Mouse (Mus musculus) gastrocnemius, adult 8-10 months (tissue): ENCODE measurements at regions not wholly inside any gene's neighbourhood (a gene's known extent, or its start where the extent isn't known, plus 50 kb on each side); places are given as distances from the start of the nearest gene placed in this dataset.

Source experiments
- DNase-seq, 2 experiments: peaks; one replicate each; pipeline ENCODE4 v3.0.0; 2022; ENCODE audit warnings: low spot score in 2 of 2

DNA sequence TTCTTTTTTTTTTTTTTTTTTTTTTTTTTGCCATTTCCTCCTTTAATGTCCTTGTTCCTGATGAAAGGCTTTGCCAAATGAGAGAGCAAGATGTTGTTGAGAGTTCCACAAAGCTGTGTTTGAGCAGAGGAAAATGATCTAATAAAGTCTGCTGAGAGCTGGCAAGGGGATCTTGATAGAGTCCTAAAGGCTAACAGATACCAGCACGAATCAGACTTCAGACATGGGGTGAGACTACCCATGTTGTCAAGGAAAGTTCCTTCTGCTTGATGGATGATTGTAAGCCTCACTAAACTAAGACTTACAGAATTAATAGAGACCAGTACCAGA lies 665.2 kb upstream of the Fam92a start:
- DNase-seq, result no peak

DNA sequence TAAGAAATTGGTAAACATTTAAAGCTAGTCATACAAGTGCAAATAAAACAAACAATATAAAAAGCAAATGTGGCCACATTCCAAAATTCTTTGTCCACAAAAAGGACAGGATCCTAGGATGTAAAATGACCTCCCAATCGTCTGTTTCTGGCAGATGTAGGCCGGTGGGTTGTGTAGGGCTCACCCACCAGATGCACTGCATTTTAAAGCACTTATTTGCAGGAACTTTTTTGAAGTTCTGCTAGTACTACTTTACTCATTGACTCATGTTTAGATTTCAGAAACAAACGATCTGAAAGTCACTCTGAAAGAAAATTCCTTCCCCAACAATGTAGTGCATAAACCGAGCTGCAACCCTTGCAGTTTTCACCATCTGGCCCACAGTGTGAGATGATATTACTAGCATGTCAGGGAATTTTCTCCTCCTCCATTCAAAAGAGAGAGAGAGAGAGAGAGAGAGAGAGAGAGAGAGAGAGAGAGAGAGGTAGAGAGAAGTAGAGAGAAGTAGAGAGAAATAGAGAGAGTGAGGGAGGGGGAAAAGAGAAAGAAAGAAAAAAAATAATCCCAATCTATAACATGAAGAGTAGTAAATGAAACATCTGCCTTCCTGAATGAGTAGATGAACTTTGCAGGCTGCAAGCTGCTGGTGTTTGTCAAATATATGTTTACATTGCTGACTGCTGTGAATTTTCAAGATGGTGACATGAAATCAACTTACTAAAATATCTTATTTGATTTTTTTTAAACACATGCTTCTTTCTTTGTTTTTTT lies 664.7 kb upstream of the Fam92a start:
- no peak for DNase-seq

DNA sequence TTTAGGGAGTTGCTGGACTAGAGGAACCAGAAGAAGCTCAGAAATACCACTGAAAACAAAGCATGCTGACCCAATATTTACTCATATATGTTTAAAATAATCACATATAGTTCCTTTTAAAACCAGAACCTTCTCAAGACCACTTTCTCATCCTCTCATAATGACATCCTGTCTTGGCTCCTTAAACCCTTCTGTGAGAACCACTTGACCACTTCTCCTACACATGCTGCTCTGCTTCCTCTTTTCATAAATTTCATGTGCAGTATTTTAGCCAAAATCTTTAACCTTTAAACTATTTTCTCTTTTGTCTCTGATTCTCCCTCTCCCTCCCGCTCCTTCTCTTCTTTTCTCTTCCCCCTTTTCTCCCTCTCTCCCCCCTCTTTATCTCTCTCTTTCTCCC lies 654.6 kb upstream of the Fam92a start:
- no peak for DNase-seq

DNA sequence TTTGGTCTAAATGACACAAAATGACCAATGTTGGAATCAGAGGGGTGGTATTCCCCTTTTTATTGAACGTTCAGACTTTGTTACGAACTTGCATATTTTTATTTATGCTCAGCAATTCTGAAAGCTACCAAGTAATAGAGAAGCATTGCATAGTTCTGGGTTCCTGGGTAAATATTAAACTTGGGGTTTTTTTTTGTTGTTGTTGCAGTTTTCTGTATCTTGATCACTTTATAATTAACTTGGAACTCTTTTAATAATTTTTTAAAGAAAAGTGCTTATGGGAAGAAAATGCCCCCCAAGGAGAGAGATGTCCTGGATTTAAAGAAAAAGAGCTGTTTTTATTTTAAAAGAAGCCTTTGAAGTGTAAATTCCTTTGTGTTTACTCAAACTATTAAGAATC lies 642.4 kb upstream of the Fam92a start:
- DNase-seq, result no peak

DNA sequence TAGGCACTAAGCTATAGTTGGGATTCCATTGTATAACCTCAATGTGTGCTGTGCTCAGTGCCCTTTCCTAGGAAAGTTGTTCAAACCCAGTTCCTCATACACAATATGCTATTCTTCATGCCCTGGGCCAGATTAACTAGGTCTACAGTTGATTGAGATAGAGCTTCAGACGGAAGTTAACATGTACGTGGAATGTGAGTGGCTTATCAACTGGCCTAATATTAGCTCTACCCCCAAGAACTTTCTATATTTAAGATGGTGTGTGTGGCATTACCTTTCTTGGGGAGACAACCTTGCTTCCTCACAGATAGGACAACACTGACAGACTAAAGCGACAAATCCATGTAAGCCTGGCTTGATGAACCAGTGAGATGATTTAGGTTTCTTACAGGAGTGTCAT lies 629.4 kb upstream of the Fam92a start:
- no peak for DNase-seq

DNA sequence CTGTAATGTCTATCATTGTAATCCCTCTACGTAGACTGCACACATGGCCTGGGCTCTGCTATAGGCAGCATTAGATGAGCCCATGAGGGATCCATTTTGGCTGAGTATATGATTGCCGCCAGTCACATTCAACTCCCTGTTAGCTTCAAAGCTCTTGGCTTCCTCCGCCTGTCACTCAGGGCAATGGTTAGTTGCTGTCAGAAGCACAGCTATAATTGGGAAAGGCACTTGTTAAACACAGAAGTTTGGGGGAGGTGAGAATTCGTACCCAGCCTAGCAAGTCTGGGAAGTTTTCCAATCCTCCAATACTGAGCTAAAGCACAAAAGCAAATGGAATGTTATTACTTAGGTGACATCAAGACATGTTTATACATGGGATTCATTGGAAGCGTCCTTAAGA lies 627.7 kb upstream of the Fam92a start:
- no peak for DNase-seq

DNA sequence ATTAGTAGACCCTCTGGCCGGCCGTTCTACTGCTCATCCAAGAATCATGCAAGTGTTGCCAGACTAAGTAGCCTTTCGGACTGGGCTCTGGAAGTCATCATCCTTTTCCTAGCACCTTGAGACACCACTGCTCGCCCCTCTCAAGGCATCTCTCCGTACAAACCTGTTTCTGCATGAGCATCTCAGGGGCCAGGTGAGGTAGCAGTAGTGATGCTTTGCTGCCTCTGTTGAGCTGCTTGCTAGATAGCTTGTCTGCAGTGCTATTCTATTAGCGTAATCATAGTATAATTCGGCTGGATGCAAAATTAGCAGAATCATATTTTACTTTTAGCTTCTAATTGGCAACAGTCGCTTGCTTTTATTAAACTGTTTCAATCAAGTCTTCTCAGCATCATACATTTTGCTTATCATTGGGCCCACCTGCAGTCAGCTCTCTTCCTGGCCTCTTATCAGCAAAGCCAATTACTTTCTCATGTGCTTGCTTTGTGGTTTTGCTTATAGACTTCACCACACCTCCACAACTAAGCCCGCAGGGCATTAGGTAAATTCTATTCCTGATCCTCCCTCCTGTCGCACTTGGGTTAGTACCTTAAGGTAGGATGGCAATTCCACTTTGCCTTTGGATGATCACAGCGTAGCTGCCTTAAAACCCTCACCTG lies 621.1 kb upstream of the Fam92a start:
- no peak for DNase-seq

DNA sequence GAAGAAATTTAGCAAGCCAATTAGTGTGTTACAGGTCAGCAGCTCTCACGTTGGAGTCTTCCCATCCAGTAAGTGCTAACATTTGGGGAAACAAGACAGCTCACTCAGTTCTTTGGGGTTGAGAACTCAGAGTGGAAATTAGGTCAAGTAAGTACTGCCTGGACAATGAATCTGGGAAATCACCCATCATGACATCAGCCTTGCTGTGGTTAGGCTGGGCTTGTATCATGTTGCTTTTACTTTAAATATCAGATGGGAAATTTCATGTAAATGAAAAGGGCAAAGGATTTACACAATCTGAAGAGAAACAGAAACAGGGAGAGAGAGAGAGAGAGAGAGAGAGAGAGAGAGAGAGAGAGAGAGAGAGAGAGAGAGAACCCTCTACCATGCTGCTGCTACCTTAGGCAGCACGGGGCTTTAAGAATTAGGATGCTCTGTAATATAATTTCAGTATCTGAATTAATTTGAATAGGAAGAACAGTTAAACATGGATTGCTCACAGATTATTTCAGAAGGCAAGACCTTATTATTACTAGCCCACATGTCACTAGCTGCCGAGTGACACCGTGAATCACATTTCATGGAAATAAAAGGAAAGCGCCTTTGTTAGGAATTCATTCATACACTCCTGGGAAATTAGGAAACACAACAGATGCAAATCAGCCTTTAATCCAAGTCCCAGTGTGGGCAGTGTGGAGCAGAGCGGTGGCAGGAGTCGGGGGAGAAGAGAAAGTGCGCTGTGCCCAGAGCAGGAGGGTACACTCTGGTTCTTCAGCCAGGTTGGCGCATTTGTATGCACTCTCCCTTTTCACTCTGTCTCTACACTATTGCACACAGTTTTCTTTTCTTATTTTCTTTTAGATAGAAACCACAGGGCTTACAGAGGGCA lies 620.2 kb upstream of the Fam92a start:
- no peak for DNase-seq

DNA sequence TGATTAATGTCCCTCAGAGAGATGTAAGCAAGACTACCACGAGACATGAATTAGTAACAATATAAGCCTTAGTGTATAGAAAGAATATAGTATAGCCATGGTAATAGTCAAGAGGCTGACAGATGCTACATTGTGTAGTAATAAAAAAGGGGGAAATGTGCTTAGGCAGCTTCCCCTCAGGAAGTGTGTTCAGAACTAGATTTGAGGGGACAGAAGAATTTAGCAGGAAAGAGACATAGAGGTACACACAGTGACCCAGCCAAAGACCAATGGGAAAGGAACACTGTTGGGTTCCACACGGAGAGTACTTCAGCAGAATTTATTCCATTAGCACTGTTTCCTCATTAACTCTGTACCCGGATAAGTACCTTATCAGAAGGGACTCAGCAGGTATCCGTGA lies 614.0 kb upstream of the Fam92a start:
- DNase-seq, result no peak

DNA sequence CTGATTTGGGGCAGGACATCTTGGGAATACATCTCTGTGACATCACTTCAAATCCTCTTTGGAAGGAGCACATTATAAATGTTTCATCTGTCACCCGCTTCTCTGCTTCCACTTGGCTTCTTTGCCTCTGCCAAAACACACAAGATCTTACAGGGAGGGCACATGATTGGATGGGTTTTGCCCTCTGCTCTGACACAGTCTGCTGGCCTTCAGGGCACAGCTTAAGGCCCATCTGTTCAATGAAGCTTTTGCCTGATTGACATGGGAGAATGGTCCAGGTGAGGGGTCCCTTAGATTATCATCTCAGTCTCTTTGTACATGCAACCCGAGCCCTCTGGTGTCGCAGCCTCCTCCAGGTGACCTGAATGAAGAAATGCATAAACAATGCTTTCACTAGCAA lies 612.7 kb upstream of the Fam92a start:
- DNase-seq, result no peak

DNA sequence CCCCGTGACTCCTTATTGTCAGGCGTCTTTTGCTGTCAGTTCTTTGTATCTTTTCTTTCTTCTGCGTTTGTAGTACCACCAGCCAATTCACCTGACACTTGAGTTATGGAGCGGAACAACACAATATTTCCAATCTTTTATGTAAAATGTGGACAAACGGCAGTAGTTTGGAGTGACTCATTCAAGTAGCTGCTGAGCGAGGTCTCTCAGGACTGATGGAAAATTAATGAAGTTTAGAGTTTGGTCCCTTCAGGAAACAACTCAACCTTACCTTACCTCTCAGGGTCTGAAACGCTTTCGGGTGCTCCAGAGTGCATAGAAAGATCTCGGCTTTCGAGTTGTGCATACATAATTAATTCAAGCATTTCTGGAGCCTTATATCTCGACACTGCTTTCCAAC lies 612.3 kb upstream of the Fam92a start:
- no peak for DNase-seq

DNA sequence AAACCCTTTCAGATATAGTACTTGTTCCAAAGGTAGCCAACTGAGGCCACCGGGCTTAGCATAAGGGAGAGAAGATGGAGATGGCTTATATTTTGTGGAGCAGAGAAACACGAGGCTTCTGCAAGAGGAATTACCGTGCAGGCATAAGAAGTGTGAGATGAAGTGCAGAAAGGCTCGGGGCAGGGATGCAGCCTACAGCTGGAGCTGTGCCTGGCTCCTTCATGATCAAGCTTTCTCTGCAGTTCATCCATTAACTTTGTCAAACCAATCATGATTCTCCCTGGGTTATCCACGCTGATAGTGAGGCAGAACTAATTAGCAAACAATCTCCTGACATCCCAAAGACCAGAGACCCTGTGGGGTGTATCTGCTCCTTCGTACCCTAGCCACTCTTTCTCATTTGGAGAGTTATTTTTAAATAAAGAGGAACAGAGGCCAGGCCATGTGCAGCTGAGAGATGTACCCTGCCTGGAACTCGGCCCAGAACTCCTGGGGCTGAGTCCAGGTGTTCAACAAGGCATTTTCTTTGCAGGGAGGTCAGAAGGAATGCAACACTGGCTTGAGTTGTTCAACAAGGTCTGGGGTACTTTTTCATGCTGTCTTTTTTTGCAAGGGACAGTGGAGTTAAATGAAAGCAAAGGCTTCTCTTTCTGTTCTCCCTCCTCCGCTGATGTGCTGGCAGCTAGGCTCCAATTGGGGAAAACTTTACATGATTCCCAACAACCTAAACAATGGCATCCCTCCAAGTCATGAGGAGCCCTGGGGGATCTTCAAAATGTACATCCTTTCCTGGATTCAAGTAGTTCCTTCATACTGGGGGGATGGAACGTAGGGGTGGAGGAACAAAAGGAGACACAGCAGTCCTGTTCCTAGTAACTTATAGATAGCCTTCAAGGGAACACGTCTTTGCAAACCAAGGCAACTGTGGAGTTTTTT lies 610.4 kb upstream of the Fam92a start:
- no peak for DNase-seq

DNA sequence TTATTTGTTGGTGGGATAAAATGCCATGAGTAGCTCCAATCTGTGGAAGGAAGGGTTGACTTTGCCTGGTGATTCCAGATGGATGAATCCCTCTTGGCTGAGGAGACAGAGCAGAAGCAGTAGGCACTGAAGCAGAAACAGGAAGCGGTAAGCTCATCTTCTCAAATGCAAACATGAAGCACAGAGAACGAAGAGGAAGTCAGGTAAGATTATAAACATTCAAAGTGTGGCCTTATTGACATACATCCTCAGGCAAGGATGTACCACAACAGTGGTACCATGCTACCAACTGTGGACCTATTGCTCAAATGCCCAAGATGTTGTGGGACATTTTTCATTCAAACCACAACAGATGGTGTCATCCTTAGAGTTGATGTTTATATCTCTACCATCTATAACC lies 608.4 kb upstream of the Fam92a start:
- DNase-seq, result no peak

DNA sequence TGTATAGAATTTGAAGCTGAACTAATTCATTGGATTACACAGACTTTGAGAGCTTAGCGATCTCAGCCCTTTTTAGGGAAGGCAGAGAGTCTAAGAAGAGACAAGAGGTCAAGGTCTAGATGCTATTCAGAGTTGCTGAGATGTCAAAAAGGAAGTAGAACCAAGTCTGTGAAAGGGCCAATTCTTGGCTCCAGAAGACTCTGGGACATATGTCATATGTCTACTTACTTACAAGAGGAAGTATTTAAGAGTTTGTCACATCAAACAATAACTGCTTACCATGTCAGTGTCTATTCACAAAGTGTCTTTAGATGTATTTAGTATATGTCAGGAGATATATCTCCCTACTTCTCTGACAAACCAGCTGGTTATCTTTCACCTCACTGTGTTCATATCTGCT lies 607.4 kb upstream of the Fam92a start:
- no peak for DNase-seq

DNA sequence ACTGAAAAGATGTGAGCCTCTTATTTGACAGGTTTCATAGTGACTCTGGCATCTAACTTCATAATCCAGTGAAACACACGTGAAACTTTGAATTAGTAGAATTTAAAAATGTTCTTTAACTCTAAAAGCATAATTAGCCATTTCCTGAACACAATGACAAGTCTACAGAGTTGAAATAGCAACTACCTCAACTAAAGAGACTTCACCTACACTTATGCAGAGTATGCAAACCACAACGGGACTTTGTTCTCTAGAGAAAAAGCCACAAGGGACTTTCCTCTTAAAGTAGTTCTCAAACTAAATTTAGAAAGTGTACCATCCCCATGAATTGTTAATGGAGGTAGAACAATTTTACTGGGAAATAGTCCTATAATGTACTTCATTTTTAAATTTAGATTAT lies 606.3 kb upstream of the Fam92a start:
- no peak for DNase-seq

DNA sequence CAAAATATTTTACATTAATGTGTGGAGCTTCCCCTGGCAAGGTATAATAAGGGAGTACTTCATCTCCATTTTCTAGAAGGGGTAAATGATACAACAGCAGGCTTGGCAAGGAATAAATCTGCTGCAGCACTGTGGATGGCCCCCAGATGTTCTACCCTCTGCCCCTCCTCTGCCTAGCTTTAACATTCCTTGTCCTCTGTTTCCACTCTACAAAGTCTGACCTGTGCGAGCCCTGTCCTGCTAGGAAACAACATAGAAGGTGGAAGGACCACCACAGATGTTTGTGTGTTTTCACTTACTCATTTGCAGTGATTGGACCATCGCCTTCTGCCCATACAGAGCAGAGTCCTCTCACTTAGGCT lies 604.4 kb upstream of the Fam92a start:
- no peak for DNase-seq

DNA sequence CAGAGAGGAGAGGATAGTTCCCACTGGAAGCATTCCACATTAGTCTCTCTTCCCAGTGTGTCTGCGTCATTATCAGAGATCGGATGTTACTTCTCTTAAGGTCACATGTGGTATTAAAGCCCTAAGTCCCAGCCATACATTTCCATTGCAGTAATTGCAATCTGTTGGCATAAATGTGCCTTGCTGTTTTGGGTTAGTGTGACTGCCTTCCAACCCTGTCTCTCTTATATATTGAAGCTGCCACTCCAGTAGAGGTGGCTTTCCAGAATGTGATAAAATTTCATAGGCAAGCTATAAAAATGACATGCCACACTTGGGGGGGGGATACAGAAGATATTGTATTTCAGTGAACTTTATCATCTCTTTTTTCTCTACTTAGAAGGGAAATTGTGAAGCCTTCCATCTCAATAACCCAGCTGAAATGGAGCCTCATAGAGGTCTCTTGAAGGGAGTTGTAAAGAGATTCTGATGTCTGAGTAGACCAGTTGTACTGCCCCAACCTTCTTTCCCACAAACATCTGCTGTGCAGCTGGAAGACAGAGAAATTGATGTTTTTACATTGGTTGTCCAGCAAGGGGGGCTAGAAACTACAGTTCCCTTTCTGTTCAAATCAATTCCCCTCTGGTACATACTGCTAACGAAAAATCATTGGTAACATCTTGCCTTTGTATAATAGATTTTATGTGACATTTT lies 603.9 kb upstream of the Fam92a start:
- DNase-seq, result no peak

DNA sequence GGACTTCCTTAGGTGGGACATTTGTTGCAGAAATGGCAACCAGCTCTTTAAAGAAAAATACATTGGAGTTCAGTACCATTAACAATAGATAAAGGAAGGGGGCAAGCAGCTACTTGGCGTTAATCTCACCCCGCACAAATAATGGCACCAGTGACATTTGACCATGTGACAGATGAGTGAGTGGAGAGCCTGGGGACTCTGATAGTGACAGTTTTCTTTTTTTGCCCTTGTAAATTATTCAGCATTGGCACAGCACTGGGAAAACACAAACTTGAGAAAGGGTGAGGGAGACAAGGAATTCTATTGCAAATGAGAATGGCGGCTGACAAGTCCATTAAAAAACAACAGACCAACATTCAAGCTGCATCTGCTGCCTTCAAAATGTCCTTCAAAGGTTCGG lies 603.3 kb upstream of the Fam92a start:
- DNase-seq, result no peak

DNA sequence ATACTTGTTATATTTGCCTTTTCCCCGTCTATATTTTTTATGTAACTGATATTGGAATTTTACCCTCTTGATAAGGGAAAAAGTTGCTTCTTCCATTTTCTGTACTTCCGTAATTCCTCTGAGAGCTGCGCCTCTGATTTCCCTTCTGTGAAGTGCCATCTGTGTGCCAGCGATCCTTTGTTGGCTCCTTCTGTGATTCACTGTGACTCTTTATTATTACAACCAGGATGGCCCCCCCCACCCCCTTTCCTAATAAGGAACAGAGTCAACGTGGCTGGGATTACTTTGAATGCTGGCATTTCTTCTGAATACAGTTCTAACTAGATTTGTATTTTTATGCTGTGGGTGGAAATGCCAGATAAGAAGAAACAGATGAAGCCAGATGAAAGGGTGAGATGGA lies 602.9 kb upstream of the Fam92a start:
- DNase-seq, result no peak

DNA sequence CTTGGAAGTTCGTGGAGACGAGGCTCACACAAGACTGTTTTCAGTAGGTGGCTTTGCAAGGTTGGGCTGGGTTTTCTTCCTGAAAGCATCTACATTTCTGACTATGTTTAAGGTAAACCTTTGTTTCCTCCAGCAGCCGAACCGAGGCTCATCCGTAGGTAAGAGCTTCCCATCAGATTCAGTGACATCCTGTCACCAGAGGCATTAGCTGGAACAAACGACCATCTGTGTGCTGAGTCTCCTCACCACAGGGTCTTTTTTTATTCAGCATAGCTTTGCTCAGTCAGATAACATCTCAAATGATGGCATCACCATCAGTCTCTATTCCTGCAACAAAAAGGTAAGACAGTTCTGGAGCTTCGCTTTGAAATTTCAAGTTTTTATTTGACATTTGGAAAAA lies 601.4 kb upstream of the Fam92a start:
- DNase-seq, result no peak
